Comparison of ENCODE assay signal across 9 mouse cellular contexts in genomic region chr1:131770656-131771055, GRCm38 (mm10). TPM values are rescaled to one million over a fixed set of nuclear protein-coding genes. Genes with fewer than 3 reads are reported as not detected.
DNase-seq lines count a peak whose midpoint lies in the region; ATAC-seq lines count a peak whose summit lies in the region.
"Had no signal": no experiment of that assay in that cellular context is flagged by ENCODE, and none has a peak within 500 bp of the region (broad histone marks: within the 10 kb centered on the region; RNA-seq: fewer than 3 reads in every experiment).

No protein-coding gene starts in this region.

- no peak overlapping the region for H3K9ac ChIP-seq in lung, embryonic 16.5 days (ENCODE audit: low read length)
- H3K9ac ChIP-seq: neural tube, embryonic 13.5 days had no signal

- 0 out of 2 replicates have a peak, but pooled peaks have one; percentile 20 for ATAC-seq in lung, embryonic 16.5 days (ENCODE audit: low read depth)

- no peaks in the 10 kb centered on the region for H3K36me3 ChIP-seq in lung, embryonic 16.5 days (ENCODE audit: control insufficient read depth, insufficient read depth, low read length)
- H3K36me3 ChIP-seq: neural tube, embryonic 13.5 days had no signal

- DNase-seq in adrenal gland, postnatal 25 days, result peak; percentile 17
- DNase-seq in adrenal gland, adult 2 months, result no peak
- DNase-seq in lung, postnatal 25 days (ENCODE audit: low spot score), result no peak
- peak; percentile 59 for DNase-seq in kidney, postnatal 14 days
- DNase-seq in lung, postnatal 36 days, result peak; percentile 41
- no peak for DNase-seq in spleen, adult 12 weeks (ENCODE audit: low spot score)
- DNase-seq in spleen, postnatal 10 days (ENCODE audit: low spot score in 2 of 2), result no peak

- H3K27me3 ChIP-seq in lung, embryonic 16.5 days (ENCODE audit: control insufficient read depth, insufficient read depth, low read depth, low read length), result no peaks in the 10 kb centered on the region
- H3K27me3 ChIP-seq: neural tube, embryonic 13.5 days had no signal

- WGBS in lung, embryonic 16.5 days, result 57% methylated on average over 4 of the region's 4 CpGs

- no peak overlapping the region for H3K27ac ChIP-seq in lung, embryonic 16.5 days (ENCODE audit: low read length)
- H3K27ac ChIP-seq: neural tube, embryonic 13.5 days had no signal

- H3K4me2 ChIP-seq in lung, embryonic 16.5 days (ENCODE audit: low read depth, low read length), result no peak overlapping the region
- H3K4me2 ChIP-seq: neural tube, embryonic 13.5 days had no signal

- no peak overlapping the region for H3K4me3 ChIP-seq in lung, embryonic 16.5 days (ENCODE audit: low read length)
- H3K4me3 ChIP-seq: neural tube, embryonic 13.5 days had no signal

- H3K4me1 ChIP-seq in lung, embryonic 16.5 days (replicated peaks; ENCODE audit: control insufficient read depth, insufficient read depth, low read length), result no peaks in the 10 kb centered on the region
- H3K4me1 ChIP-seq: neural tube, embryonic 13.5 days had no signal

- no peaks in the 10 kb centered on the region for H3K9me3 ChIP-seq in lung, embryonic 16.5 days (ENCODE audit: control insufficient read depth, low read length)
- H3K9me3 ChIP-seq: neural tube, embryonic 13.5 days had no signal

RNA-seq across cellular contexts. Expression of gene Pm20d1, which starts 26.5 kb away (rescaled TPM):
- total RNA-seq in adrenal gland, postnatal 25 days (2021), result 14.9 and 15.5 TPM in 2 replicates
- total RNA-seq in adrenal gland, adult 2 months (2021), result 10 to 100 TPM in 1 of 2 experiments, 1 to 10 TPM in 1; 6.6 to 20.6 TPM
- polyA plus RNA-seq in adrenal gland, adult 2 months (2012; rRNA removed), result 4.2 and 5.7 TPM in 2 replicates
- polyA plus RNA-seq in lung, embryonic 16.5 days (2015; fragmentation: Nextera tagmentation; extraction: Ambion mirVana), result 0.68 and 0.70 TPM in 2 replicates

RNA-seq across cellular contexts. Expression of gene Slc26a9, which starts 26.8 kb away (rescaled TPM):
- total RNA-seq in adrenal gland, postnatal 25 days (2021), result 0.18 TPM in 1 of 2 replicates, not detected in the other
- under 1 TPM in 1 of 2 experiments, not detected in 1; 0.12 TPM for total RNA-seq in adrenal gland, adult 2 months (2021)
- 0.15 and 0.18 TPM in 2 replicates for polyA plus RNA-seq in adrenal gland, adult 2 months (2012; rRNA removed)
- polyA plus RNA-seq in lung, embryonic 16.5 days (2015; fragmentation: Nextera tagmentation; extraction: Ambion mirVana), result 8.9 and 10.1 TPM in 2 replicates
- polyA plus RNA-seq: neural tube, embryonic 13.5 days had no signal

RNA-seq across cellular contexts. Expression of gene Slc41a1, which starts 56.6 kb away (rescaled TPM):
- 60.7 and 74.8 TPM in 2 replicates for total RNA-seq in adrenal gland, postnatal 25 days (2021)
- 10 to 100 TPM; 48.8 to 49.6 TPM for total RNA-seq in adrenal gland, adult 2 months (2021)
- polyA plus RNA-seq in adrenal gland, adult 2 months (2012; rRNA removed), result 94.1 and 107 TPM in 2 replicates
- polyA plus RNA-seq in lung, embryonic 16.5 days (2015; fragmentation: Nextera tagmentation; extraction: Ambion mirVana), result 12.6 and 13.7 TPM in 2 replicates

Comparison
In these comparisons a context has a peak if more than half of its experiments do, and no peak if none do; other contexts are left out.
1. DNase-seq: peak in adrenal gland, postnatal 25 days (single experiment), kidney, postnatal 14 days (single experiment) and lung, postnatal 36 days (single experiment); none in adrenal gland, adult 2 months (single experiment), lung, postnatal 25 days (single experiment), spleen, adult 12 weeks (single experiment) and spleen, postnatal 10 days (0 of 2).